Mouse (Mus musculus): ENCODE data around the gene 1110002E22Rik. TPM values are rescaled to one million over a fixed set of nuclear protein-coding genes. Genes with fewer than 3 reads are reported as not detected.

1110002E22Rik gene
- total and polyA plus RNA-seq, 3 experiments: under 0.01 to 0.03 TPM; not detected in 1

GRCm38 (mm10) chr3:138129110-138129509 is 64.3 kb downstream of the 1110002E22Rik start:
- TF ChIP-seq BHLHE40 (IDR thresholded peaks at IDR 0.05; ENCODE audit: borderline replicate concordance, low read depth, low read length): no peak
- no peak for TF ChIP-seq MAX (IDR thresholded peaks at IDR 0.05; ENCODE audit: low read length)
- peaks cover 0 to 8% of the 10 kb centered on the region in 2 experiments; a peak in 2 of 4 replicates for H3K4me1 ChIP-seq (ENCODE audit: control insufficient read depth in 1 of 2, insufficient read depth in 2 of 2, low read length in 2 of 2)
- no peak overlapping the region for H3K4me3 ChIP-seq (ENCODE audit: control insufficient read depth in 1 of 2, insufficient read depth in 1 of 2, low read depth in 2 of 2, low read length in 2 of 2)
- no peaks in the 10 kb centered on the region for H3K27me3 ChIP-seq (ENCODE audit: control insufficient read depth in 1 of 2, insufficient read depth in 2 of 2, low read length in 2 of 2)
- H3K79me2 ChIP-seq (ENCODE audit: control insufficient read depth, insufficient read depth, low read length, poor library complexity): no peaks in the 10 kb centered on the region
- no peak overlapping the region for H3K27ac ChIP-seq (ENCODE audit: control insufficient read depth, low read depth, low read length)
- peaks cover 0 to 6% of the 10 kb centered on the region in 2 experiments; a peak in 2 of 4 replicates for H3K36me3 ChIP-seq (ENCODE audit: control insufficient read depth in 1 of 2, insufficient read depth in 2 of 2, low read length in 2 of 2)
- no peaks in the 10 kb centered on the region for H3K9me3 ChIP-seq (replicated peaks; ENCODE audit: insufficient read depth, low read length)
- no peak for DNase-seq (ENCODE audit: low read depth, low spot score)
- H3K9ac ChIP-seq (ENCODE audit: control insufficient read depth, low read depth, low read length, poor library complexity, severe bottlenecking): no peak overlapping the region

GRCm38 (mm10) chr3:138130692-138131091 is 65.8 kb downstream of the 1110002E22Rik start:
- no peak for TF ChIP-seq GABPA (IDR thresholded peaks at IDR 0.05; ENCODE audit: low read depth, low read length)

More at GRCm38 (mm10) chr3:138130692-138131091, 65.8 kb downstream of the 1110002E22Rik start:
- no peak overlapping the region for H3K27ac ChIP-seq (ENCODE audit: control insufficient read depth, low read depth, low read length)
- no peak overlapping the region for H3K4me3 ChIP-seq (ENCODE audit: control insufficient read depth in 1 of 2, insufficient read depth in 1 of 2, low read depth in 2 of 2, low read length in 2 of 2)
- peaks cover 0 to 6% of the 10 kb centered on the region in 2 experiments; a peak in 2 of 4 replicates for H3K36me3 ChIP-seq (ENCODE audit: control insufficient read depth in 1 of 2, insufficient read depth in 2 of 2, low read length in 2 of 2)
- H3K4me1 ChIP-seq (ENCODE audit: control insufficient read depth in 1 of 2, insufficient read depth in 2 of 2, low read length in 2 of 2): peaks cover 0 to 10% of the 10 kb centered on the region in 2 experiments; a peak in 2 of 4 replicates
- DNase-seq (ENCODE audit: low read depth, low spot score): no peak
- H3K27me3 ChIP-seq (ENCODE audit: control insufficient read depth in 1 of 2, insufficient read depth in 2 of 2, low read length in 2 of 2): no peaks in the 10 kb centered on the region
- H3K9ac ChIP-seq (ENCODE audit: control insufficient read depth, low read depth, low read length, poor library complexity, severe bottlenecking): no peak overlapping the region
- no peaks in the 10 kb centered on the region for H3K79me2 ChIP-seq (ENCODE audit: control insufficient read depth, insufficient read depth, low read length, poor library complexity)
- no peaks in the 10 kb centered on the region for H3K9me3 ChIP-seq (replicated peaks; ENCODE audit: insufficient read depth, low read length)

Other genes starting within 250 kb of the 1110002E22Rik start
- 1,732 and 2,078 TPM in 2 replicates for gene H2afz, start 200.6 kb upstream of the 1110002E22Rik start, total RNA-seq (2012; rRNA removed)
- 1,000 to 10,000 TPM; 1,006 to 3,472 TPM for gene H2afz, start 200.6 kb upstream of the 1110002E22Rik start, polyA plus RNA-seq (2012; ENCODE audit: insufficient read depth in 1 of 2, insufficient read length in 2 of 2, low read depth in 1 of 2, low replicate concordance in 2 of 2, missing spikeins in 1 of 2)
- gene Dnajb14, start 197.4 kb upstream of the 1110002E22Rik start, total RNA-seq (2012; rRNA removed): 4.2 and 4.4 TPM in 2 replicates
- 1 to 10 TPM in 1 of 2 experiments, not detected in 1; 6.1 TPM for gene Dnajb14, start 197.4 kb upstream of the 1110002E22Rik start, polyA plus RNA-seq (2012; ENCODE audit: insufficient read depth in 1 of 2, insufficient read length in 2 of 2, low read depth in 1 of 2, low replicate concordance in 2 of 2, missing spikeins in 1 of 2)
- 73.3 and 77.5 TPM in 2 replicates for gene Lamtor3, start 146.5 kb upstream of the 1110002E22Rik start, total RNA-seq (2012; rRNA removed)
- gene Lamtor3, start 146.5 kb upstream of the 1110002E22Rik start, polyA plus RNA-seq (2012; ENCODE audit: insufficient read depth in 1 of 2, insufficient read length in 2 of 2, low read depth in 1 of 2, low replicate concordance in 2 of 2, missing spikeins in 1 of 2): 10 to 100 TPM in 1 of 2 experiments, not detected in 1; 88.3 TPM
- gene Dapp1, start 83.5 kb upstream of the 1110002E22Rik start, total RNA-seq (2012; rRNA removed): 45.7 and 59.0 TPM in 2 replicates
- gene Dapp1, start 83.5 kb upstream of the 1110002E22Rik start, polyA plus RNA-seq (2012; ENCODE audit: insufficient read depth in 1 of 2, insufficient read length in 2 of 2, low read depth in 1 of 2, low replicate concordance in 2 of 2, missing spikeins in 1 of 2): 10 to 100 TPM; 67.3 to 91.5 TPM
- not detected in 2 replicates for gene Gm5105, start 2.3 kb downstream of the 1110002E22Rik start, total RNA-seq (2012; rRNA removed)
- gene Gm5105, start 2.3 kb downstream of the 1110002E22Rik start, polyA plus RNA-seq (2012; ENCODE audit: insufficient read depth in 1 of 2, insufficient read length in 2 of 2, low read depth in 1 of 2, low replicate concordance in 2 of 2, missing spikeins in 1 of 2): not detected
- gene Trmt10a, start 78.4 kb downstream of the 1110002E22Rik start, total RNA-seq (2012; rRNA removed): 9.7 and 12.1 TPM in 2 replicates
- gene Trmt10a, start 78.4 kb downstream of the 1110002E22Rik start, polyA plus RNA-seq (2012; ENCODE audit: insufficient read depth in 1 of 2, insufficient read length in 2 of 2, low read depth in 1 of 2, low replicate concordance in 2 of 2, missing spikeins in 1 of 2): 10 to 100 TPM in 1 of 2 experiments, not detected in 1; 18.1 TPM
- 2.5 and 2.7 TPM in 2 replicates for gene Mttp, start 79.9 kb downstream of the 1110002E22Rik start, total RNA-seq (2012; rRNA removed)
- gene Mttp, start 79.9 kb downstream of the 1110002E22Rik start, polyA plus RNA-seq (2012; ENCODE audit: insufficient read depth in 1 of 2, insufficient read length in 2 of 2, low read depth in 1 of 2, low replicate concordance in 2 of 2, missing spikeins in 1 of 2): 1 to 10 TPM in 1 of 2 experiments, not detected in 1; 4.4 TPM
- not detected in 2 replicates for gene 4930579F01Rik, start 128.8 kb downstream of the 1110002E22Rik start, total RNA-seq (2012; rRNA removed)
- gene 4930579F01Rik, start 128.8 kb downstream of the 1110002E22Rik start, polyA plus RNA-seq (2012; ENCODE audit: insufficient read depth in 1 of 2, insufficient read length in 2 of 2, low read depth in 1 of 2, low replicate concordance in 2 of 2, missing spikeins in 1 of 2): not detected
- not detected in 2 replicates for gene Adh7, start 152.7 kb downstream of the 1110002E22Rik start, total RNA-seq (2012; rRNA removed)
- not detected for gene Adh7, start 152.7 kb downstream of the 1110002E22Rik start, polyA plus RNA-seq (2012; ENCODE audit: insufficient read depth in 1 of 2, insufficient read length in 2 of 2, low read depth in 1 of 2, low replicate concordance in 2 of 2, missing spikeins in 1 of 2)
- 0.15 and 0.23 TPM in 2 replicates for gene Adh1, start 195.9 kb downstream of the 1110002E22Rik start, total RNA-seq (2012; rRNA removed)
- gene Adh1, start 195.9 kb downstream of the 1110002E22Rik start, polyA plus RNA-seq (2012; ENCODE audit: insufficient read depth in 1 of 2, insufficient read length in 2 of 2, low read depth in 1 of 2, low replicate concordance in 2 of 2, missing spikeins in 1 of 2): not detected
- 0.10 TPM in 1 of 2 replicates, not detected in the other for gene Adh6a, start 248.2 kb downstream of the 1110002E22Rik start, total RNA-seq (2012; rRNA removed)
- 1 to 10 TPM in 1 of 2 experiments, not detected in 1; 1.5 TPM for gene Adh6a, start 248.2 kb downstream of the 1110002E22Rik start, polyA plus RNA-seq (2012; ENCODE audit: insufficient read depth in 1 of 2, insufficient read length in 2 of 2, low read depth in 1 of 2, low replicate concordance in 2 of 2, missing spikeins in 1 of 2)

Data from MEL (cell line).